Mouse (Mus musculus) neural tube, embryonic 10.5 days (tissue): ENCODE results near the gene Myg1.
A peak's percentile ranks its signal among the peaks of the same experiment; 100 is the strongest.

Source experiments
- DNase-seq: peaks from one replicate; pipeline ENCODE4 v3.0.0-alpha.2; 2017; ENCODE audit warnings: low spot score; ENCODE audit errors: extremely low spot score

Gene Myg1

DNA sequence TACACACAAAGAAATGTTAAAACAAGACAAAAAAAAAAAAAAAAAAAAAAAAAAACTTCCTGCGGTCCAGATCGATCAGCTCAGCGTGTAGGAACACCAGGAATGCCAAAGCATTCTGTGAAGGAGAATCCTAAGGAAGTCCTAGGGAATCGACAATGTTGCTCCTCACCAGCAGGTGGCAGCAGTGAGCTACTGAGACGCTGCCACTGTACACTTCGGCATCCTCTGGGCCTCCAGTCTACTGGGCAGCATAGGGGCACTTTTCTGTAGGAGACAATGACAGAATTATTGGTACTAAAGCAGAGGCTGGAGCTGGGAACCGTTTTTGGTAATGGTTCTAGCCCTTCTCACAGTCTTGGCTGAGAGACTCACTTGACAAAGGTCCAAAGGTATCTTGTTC lies 50.1 kb downstream of the Myg1 start:
- DNase-seq, result peak; percentile 90

DNA sequence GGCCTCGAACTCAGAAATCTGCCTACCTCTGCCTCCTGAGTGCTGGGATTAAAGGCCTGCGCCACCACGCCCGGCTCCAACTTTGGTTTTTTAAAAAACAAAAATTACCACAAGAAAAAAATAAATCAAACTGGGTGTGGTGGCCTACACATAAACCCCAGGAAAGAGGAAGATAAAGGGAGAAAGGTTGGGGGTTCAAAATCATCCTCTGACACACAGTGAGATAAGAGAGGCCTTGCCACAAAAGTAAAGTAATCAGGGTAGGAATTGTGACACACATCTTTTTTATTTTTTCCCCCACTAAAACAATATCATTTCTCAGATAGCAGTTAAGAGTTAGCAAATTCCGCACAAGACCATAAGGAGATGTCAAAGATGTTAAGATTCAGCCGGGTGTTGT lies 52.2 kb downstream of the Myg1 start:
- DNase-seq, result no peak

DNA sequence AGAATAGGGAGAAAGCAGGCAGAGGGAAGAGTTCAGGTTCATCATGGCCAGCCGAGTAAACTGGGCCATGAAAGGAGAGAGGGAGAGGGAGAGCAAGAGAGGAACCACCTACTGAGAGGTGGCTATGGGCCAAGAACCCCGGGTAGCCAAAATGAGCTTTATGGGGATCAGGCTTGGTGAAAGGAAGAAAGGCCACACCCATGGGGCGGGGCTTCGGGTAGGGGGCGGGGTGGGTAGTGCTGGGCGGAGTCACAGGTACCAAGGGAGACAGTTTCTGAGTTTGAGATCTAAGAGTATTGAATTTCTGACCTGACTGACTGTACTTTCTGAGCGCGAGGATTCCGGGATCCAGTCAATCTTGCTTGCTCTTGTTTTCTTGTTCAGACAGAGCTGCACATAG lies 55.1 kb downstream of the Myg1 start:
- no peak for DNase-seq
